Mouse (Mus musculus) left cerebral cortex, adult 11 months (tissue): Measurements from ENCODE around the gene Ddx23.
A peak's percentile ranks its signal among the peaks of the same experiment; 100 is the strongest.

Experiments
- DNase-seq: peaks from one replicate; pipeline ENCODE4 v3.0.0; 2022; ENCODE audit warnings: low spot score

Ddx23 gene

GRCm38 (mm10) chr15:98662567-98663545 lies at the start of gene Ddx23:
Gene Ddx23, minus strand, starts transcription at chr15:98662894.
- peak; percentile 91 for DNase-seq

- DNase-seq = peak; percentile 52
Measured at GRCm38 (mm10) chr15:98710442-98710841, 47.7 kb upstream of the Ddx23 start.

- peak; percentile 84 for DNase-seq
Measured at GRCm38 (mm10) chr15:98707766-98708372, 45.2 kb upstream of the Ddx23 start, which contains the start of gene Ccdc65. Gene Ccdc65, plus strand, starts transcription at chr15:98708207.

- DNase-seq = no peak
Measured at GRCm38 (mm10) chr15:98704312-98704711, 41.6 kb upstream of the Ddx23 start.

GRCm38 (mm10) chr15:98699190-98700105 lies 36.8 kb upstream of the Ddx23 start:
- DNase-seq = peak; percentile 83

- DNase-seq = no peak
Measured at GRCm38 (mm10) chr15:98696216-98696615, 33.5 kb upstream of the Ddx23 start.

- DNase-seq = no peak
Measured at GRCm38 (mm10) chr15:98695726-98696125, 33.0 kb upstream of the Ddx23 start.

- DNase-seq = no peak
Measured at GRCm38 (mm10) chr15:98692171-98692715, 29.5 kb upstream of the Ddx23 start.

- DNase-seq = no peak
Measured at GRCm38 (mm10) chr15:98691486-98692147, 28.9 kb upstream of the Ddx23 start.

- no peak for DNase-seq
Measured at GRCm38 (mm10) chr15:98689682-98690081, 27.0 kb upstream of the Ddx23 start.

GRCm38 (mm10) chr15:98685926-98686325 lies 23.2 kb upstream of the Ddx23 start:
- no peak for DNase-seq

- no peak for DNase-seq
Measured at GRCm38 (mm10) chr15:98683746-98684145, 21.1 kb upstream of the Ddx23 start.

GRCm38 (mm10) chr15:98683177-98683576 lies 20.5 kb upstream of the Ddx23 start:
- DNase-seq = no peak

- no peak for DNase-seq
Measured at GRCm38 (mm10) chr15:98681633-98682032, 18.9 kb upstream of the Ddx23 start.

- DNase-seq = no peak
Measured at GRCm38 (mm10) chr15:98680660-98681059, 18.0 kb upstream of the Ddx23 start.

- no peak for DNase-seq
Measured at GRCm38 (mm10) chr15:98677977-98678376, 15.3 kb upstream of the Ddx23 start.

GRCm38 (mm10) chr15:98676940-98677728 lies 14.4 kb upstream of the Ddx23 start, which contains the start of gene Rnd1:
Gene Rnd1, minus strand, starts transcription at chr15:98677461.
- DNase-seq = peak; percentile 85

GRCm38 (mm10) chr15:98676471-98676870 lies 13.8 kb upstream of the Ddx23 start:
- no peak for DNase-seq

- DNase-seq = no peak
Measured at GRCm38 (mm10) chr15:98675634-98676250, 13.0 kb upstream of the Ddx23 start.
